Mouse (Mus musculus) myocyte (in vitro differentiated cells): ENCODE measurements around the gene BC025920. TPM values are rescaled to one million over a fixed set of nuclear protein-coding genes. Genes with fewer than 3 reads are reported as not detected.

ENCODE experiments used
- H3K27me3 ChIP-seq: one replicate; pipeline ENCODE4 v1.6.1; 2011; ENCODE audit not compliant: control insufficient read depth, insufficient read depth, insufficient read length
- H3K36me3 ChIP-seq: one replicate; pipeline ENCODE4 v1.6.1; 2011; ENCODE audit not compliant: control insufficient read depth, insufficient read depth
- H3K4me2 ChIP-seq: one replicate; pipeline ENCODE4 v1.6.1; 2011; ENCODE audit warnings: low read depth, control low read depth
- H3K4me3 ChIP-seq: one replicate; pipeline ENCODE4 v1.5.1; 2011; ENCODE audit warnings: mild to moderate bottlenecking, control low read depth, moderate library complexity
- H3K79me2 ChIP-seq: one replicate; pipeline ENCODE4 v1.6.1; 2011; ENCODE audit not compliant: control insufficient read depth, insufficient read depth
- H3ac ChIP-seq: one replicate; pipeline ENCODE4 v1.6.1; 2011; ENCODE audit not compliant: control insufficient read depth, insufficient read length
- CEBPB ChIP-seq: IDR thresholded peaks from 2 replicates; pipeline ENCODE4 v1.6.1; 2011; ENCODE audit warnings: mild to moderate bottlenecking, moderate library complexity; ENCODE audit not compliant: poor library complexity, insufficient read depth, severe bottlenecking
- E2F4 ChIP-seq: IDR thresholded peaks from one replicate; pipeline ENCODE4 v1.6.1; 2011; ENCODE audit warnings: mild to moderate bottlenecking, control low read depth, moderate library complexity; ENCODE audit not compliant: insufficient read depth
- MAX ChIP-seq: IDR thresholded peaks from one replicate; pipeline ENCODE4 v1.6.1; 2011; ENCODE audit warnings: low read depth, mild to moderate bottlenecking, control low read depth
- MYOD1 ChIP-seq, 3 experiments: IDR thresholded peaks; one replicate each; pipeline ENCODE4 v1.6.1; 2011; ENCODE audit warnings: control low read depth in 2 of 3, low read depth in 2 of 3, mild to moderate bottlenecking in 2 of 3, moderate library complexity in 1 of 3; ENCODE audit not compliant: insufficient read length in 2 of 3, control insufficient read depth in 1 of 3
- MYOG ChIP-seq, 3 experiments: IDR thresholded peaks; one replicate each; pipeline ENCODE4 v1.6.1; 2011; ENCODE audit warnings: control low read depth in 2 of 3, low read depth in 2 of 3, mild to moderate bottlenecking in 2 of 3; ENCODE audit not compliant: insufficient read length in 2 of 3, control insufficient read depth in 1 of 3, insufficient read depth in 1 of 3
- POLR2A ChIP-seq: IDR thresholded peaks from one replicate; pipeline ENCODE4 v1.6.1; 2011; ENCODE audit warnings: low read depth, mild to moderate bottlenecking, control low read depth, moderate library complexity; ENCODE audit not compliant: insufficient read length
- POLR2AphosphoS2 ChIP-seq: IDR thresholded peaks from one replicate; pipeline ENCODE4 v1.6.1; 2011; ENCODE audit warnings: low read depth, control low read depth; ENCODE audit not compliant: insufficient read length
- REST ChIP-seq: IDR thresholded peaks from one replicate; pipeline ENCODE4 v1.6.1; 2011; ENCODE audit warnings: mild to moderate bottlenecking, control low read depth, moderate library complexity; ENCODE audit not compliant: insufficient read depth, insufficient read length
- SRF ChIP-seq: IDR thresholded peaks from one replicate; pipeline ENCODE4 v1.6.1; 2011; ENCODE audit warnings: low read depth; ENCODE audit not compliant: control insufficient read depth, insufficient read length
- TCF12 ChIP-seq: IDR thresholded peaks from one replicate; pipeline ENCODE4 v1.6.1; 2011; ENCODE audit warnings: mild to moderate bottlenecking, control low read depth; ENCODE audit not compliant: poor library complexity, insufficient read depth, severe bottlenecking
- TCF3 ChIP-seq: IDR thresholded peaks from one replicate; pipeline ENCODE4 v1.6.1; 2011; ENCODE audit warnings: low read depth, control low read depth; ENCODE audit not compliant: insufficient read length
- USF1 ChIP-seq: IDR thresholded peaks from one replicate; pipeline ENCODE4 v1.6.1; 2011; ENCODE audit warnings: low read depth, mild to moderate bottlenecking, control low read depth, moderate library complexity
- polyA plus RNA-seq: library from polyadenylated mRNA; unstranded; fragments of >200 nt; fragmentation: generic; extraction: Trizol; gene quantifications from one replicate; pipeline ENCODE4 v1.2.1, GENCODE M21; 2012; ENCODE audit warnings: missing spikeins

The BC025920 gene
- polyA plus RNA-seq, 1 experiment, result 0.78 TPM

GRCm38 (mm10) chr10:81593223-81593622, 12.8 kb upstream of the BC025920 start:
- no peaks in the 10 kb centered on the region for H3K79me2 ChIP-seq
- H3K4me2 ChIP-seq, result no peak overlapping the region
- no peak for TF ChIP-seq TCF12
- TF ChIP-seq CEBPB, result no peak
- TF ChIP-seq TCF3, result no peak
- TF ChIP-seq POLR2AphosphoS2, result no peak
- TF ChIP-seq MAX, result no peak
- TF ChIP-seq SRF, result no peak
- no peak for TF ChIP-seq USF1
- no peak for TF ChIP-seq MYOD1 (IDR thresholded peaks at IDR 0.05; ENCODE audit: control insufficient read depth in 1 of 3, insufficient read length in 2 of 3, low read depth in 2 of 3)
- no peak for TF ChIP-seq E2F4
- TF ChIP-seq MYOG (IDR thresholded peaks at IDR 0.05; ENCODE audit: control insufficient read depth in 1 of 3, insufficient read depth in 1 of 3, insufficient read length in 2 of 3, low read depth in 2 of 3), result no peak
- no peak for TF ChIP-seq REST
- H3K36me3 ChIP-seq, result no peaks in the 10 kb centered on the region
- no peak overlapping the region for H3K4me3 ChIP-seq
- no peak overlapping the region for H3ac ChIP-seq
- H3K27me3 ChIP-seq, result no peaks in the 10 kb centered on the region

- Histone ChIP-seq H3K4me2 (no peak overlapping the region), H3ac (no peak overlapping the region), H3K27me3 (no peaks in the 10 kb centered on the region), H3K79me2 (no peaks in the 10 kb centered on the region), H3K36me3 (no peaks in the 10 kb centered on the region), H3K4me3 (no peak overlapping the region)
- TF ChIP-seq REST, result no peak
- no peak for TF ChIP-seq SRF
- TF ChIP-seq POLR2A, result no peak
- no peak for TF ChIP-seq USF1
- no peak for TF ChIP-seq TCF3
- no peak for TF ChIP-seq POLR2AphosphoS2
- TF ChIP-seq MAX, result no peak
- TF ChIP-seq MYOD1 (IDR thresholded peaks at IDR 0.05; ENCODE audit: control insufficient read depth in 1 of 3, insufficient read length in 2 of 3, low read depth in 2 of 3), result no peak
- TF ChIP-seq CEBPB, result no peak
Observed at GRCm38 (mm10) chr10:81593935-81594334, 12.1 kb upstream of the BC025920 start.

GRCm38 (mm10) chr10:81595599-81595998, 10.5 kb upstream of the BC025920 start:
- peak overlapping the region; percentile 80 for H3K4me2 ChIP-seq
- H3K27me3 ChIP-seq, result no peaks in the 10 kb centered on the region
- TF ChIP-seq USF1, result no peak
- TF ChIP-seq REST, result no peak
- no peak for TF ChIP-seq MYOG (IDR thresholded peaks at IDR 0.05; ENCODE audit: control insufficient read depth in 1 of 3, insufficient read depth in 1 of 3, insufficient read length in 2 of 3, low read depth in 2 of 3)
- TF ChIP-seq E2F4, result no peak
- TF ChIP-seq CEBPB, result no peak
- no peak for TF ChIP-seq POLR2AphosphoS2
- no peak for TF ChIP-seq MYOD1 (IDR thresholded peaks at IDR 0.05; ENCODE audit: control insufficient read depth in 1 of 3, insufficient read length in 2 of 3, low read depth in 2 of 3)
- TF ChIP-seq TCF3, result no peak
- no peak for TF ChIP-seq POLR2A
- TF ChIP-seq TCF12, result no peak
- no peak for TF ChIP-seq MAX
- TF ChIP-seq SRF, result no peak
- H3ac ChIP-seq, result no peak overlapping the region
- no peaks in the 10 kb centered on the region for H3K79me2 ChIP-seq
- no peak overlapping the region for H3K4me3 ChIP-seq
- H3K36me3 ChIP-seq, result no peaks in the 10 kb centered on the region

GRCm38 (mm10) chr10:81596611-81597010, 9.5 kb upstream of the BC025920 start:
- no peaks in the 10 kb centered on the region for H3K79me2 ChIP-seq
- TF ChIP-seq MYOG (IDR thresholded peaks at IDR 0.05; ENCODE audit: control insufficient read depth in 1 of 3, insufficient read depth in 1 of 3, insufficient read length in 2 of 3, low read depth in 2 of 3) (no peak), USF1 (no peak), POLR2AphosphoS2 (no peak), TCF3 (no peak), MYOD1 (IDR thresholded peaks at IDR 0.05; ENCODE audit: control insufficient read depth in 1 of 3, insufficient read length in 2 of 3, low read depth in 2 of 3) (no peak), MAX (no peak), CEBPB (peak; percentile 90)
- H3ac ChIP-seq, result no peak overlapping the region
- peak overlapping the region; percentile 80 for H3K4me2 ChIP-seq
- peak overlapping the region; percentile 14 for H3K4me3 ChIP-seq
- H3K27me3 ChIP-seq, result no peaks in the 10 kb centered on the region
- H3K36me3 ChIP-seq, result no peaks in the 10 kb centered on the region

- Histone ChIP-seq H3ac (no peak overlapping the region), H3K4me2 (peak overlapping the region; percentile 80), H3K79me2 (no peaks in the 10 kb centered on the region), H3K27me3 (no peaks in the 10 kb centered on the region), H3K36me3 (no peaks in the 10 kb centered on the region), H3K4me3 (peak overlapping the region; percentile 14)
- TF ChIP-seq MAX, result no peak
- TF ChIP-seq POLR2A, result peak; percentile 36
Observed at GRCm38 (mm10) chr10:81597137-81597950, 8.7 kb upstream of the BC025920 start.
